Mouse (Mus musculus) midbrain, embryonic 14.5 days (tissue): Measurements from ENCODE around the gene Mex3a. TPM values are rescaled to one million over a fixed set of nuclear protein-coding genes. Genes with fewer than 3 reads are reported as not detected.

Experiments
- ATAC-seq: fragments of 200-750 bp; cut with Nextera tagmentation; 2 replicates; pipeline ENCODE4 v1.8.0; 2017; ENCODE audit warnings: moderate number of reproducible peaks, moderate library complexity; ENCODE audit not compliant: low FRiP score, low TSS enrichment
- DNase-seq: peaks from one replicate; pipeline ENCODE4 v3.0.0-alpha.2; 2015
- H3K27ac ChIP-seq: fragments of 300-500 bp; sonication (generic); replicated peaks from 2 replicates; pipeline ENCODE4 v1.5.1; 2014; ENCODE audit warnings: mild to moderate bottlenecking, low read depth, low read length, moderate library complexity
- H3K27me3 ChIP-seq: fragments of 300-500 bp; sonication (generic); 2 replicates; pipeline ENCODE4 v1.6.1; 2014; ENCODE audit warnings: low read length, control low read depth, mixed read lengths; ENCODE audit not compliant: control insufficient read depth, insufficient read depth
- H3K36me3 ChIP-seq: fragments of 300-500 bp; sonication (generic); 2 replicates; pipeline ENCODE4 v1.6.1; 2014; ENCODE audit warnings: low read length, control low read depth; ENCODE audit not compliant: control insufficient read depth, insufficient read depth
- H3K4me1 ChIP-seq: fragments of 300-500 bp; sonication (generic); 2 replicates; pipeline ENCODE4 v1.6.1; 2014; ENCODE audit warnings: mild to moderate bottlenecking, antibody characterized with exemption, low read length, control low read depth; ENCODE audit not compliant: control insufficient read depth, insufficient read depth
- H3K4me2 ChIP-seq: fragments of 300-500 bp; sonication (generic); 2 replicates; pipeline ENCODE4 v1.6.1; 2014; ENCODE audit warnings: mild to moderate bottlenecking, low read length, moderate library complexity
- H3K4me3 ChIP-seq: fragments of 300-500 bp; sonication (generic); replicated peaks from 2 replicates; pipeline ENCODE4 v1.5.1; 2014; ENCODE audit warnings: low read depth, low read length
- H3K9ac ChIP-seq: fragments of 300-500 bp; sonication (generic); replicated peaks from 2 replicates; pipeline ENCODE4 v1.6.1; 2014; ENCODE audit warnings: mild to moderate bottlenecking, low read length, moderate library complexity
- H3K9me3 ChIP-seq: fragments of 300-500 bp; sonication (generic); 2 replicates; pipeline ENCODE4 v1.6.1; 2016; ENCODE audit warnings: low read length, control low read depth, mixed read lengths; ENCODE audit not compliant: control insufficient read depth
- WGBS: fragments of 180-500 bp; shearing (Covaris S2); extraction: QIAGEN DNeasy Blood & Tissue Kit; methylation state at CpG from one replicate; pipeline ENCODE4 v1.1.7; 2014; 5-methylcytosine and 5-hydroxymethylcytosine counted together
- microRNA counts: library from miRNA; unstranded; fragments of <30 nt; microRNA quantifications from one replicate; lab custom pipeline; 2016
- microRNA-seq: library from miRNA; unstranded; fragments of <30 nt; microRNA quantifications from one replicate; pipeline ENCODE4, GENCODE M21; 2016
- polyA plus RNA-seq: library from polyadenylated mRNA; unstranded; fragments of >200 nt; fragmentation: Nextera tagmentation; extraction: Ambion mirVana; gene quantifications from 2 replicates; pipeline ENCODE4 v1.2.1, GENCODE M21; 2014

The Mex3a gene
- polyA plus RNA-seq, 1 experiment from 2014 or later = 51.8 TPM

GRCm38 (mm10) chr3:88586640-88587039 is 54.4 kb downstream of the Mex3a start:
- no peaks in the 10 kb centered on the region for H3K4me1 ChIP-seq
- 96% methylated on average over 5 of the region's 5 CpGs for WGBS
- H3K9me3 ChIP-seq = no peaks in the 10 kb centered on the region

GRCm38 (mm10) chr3:88590246-88590645 is 58.1 kb downstream of the Mex3a start:
- no peak overlapping the region for H3K9ac ChIP-seq
- no peaks in the 10 kb centered on the region for H3K4me1 ChIP-seq
- H3K27me3 ChIP-seq = no peaks in the 10 kb centered on the region
- no peaks in the 10 kb centered on the region for H3K9me3 ChIP-seq
- H3K4me3 ChIP-seq = no peak overlapping the region
- WGBS = 28% methylated on average over 5 of the region's 5 CpGs
- no peak for DNase-seq
- no peak overlapping the region for H3K27ac ChIP-seq
- ATAC-seq = no peak
- no peak overlapping the region for H3K4me2 ChIP-seq
- peaks cover 37% of the 10 kb centered on the region for H3K36me3 ChIP-seq

More at GRCm38 (mm10) chr3:88586640-88587039, 54.4 kb downstream of the Mex3a start:
- no peak overlapping the region for H3K27ac ChIP-seq
- H3K36me3 ChIP-seq = peaks cover 62% of the 10 kb centered on the region
- H3K27me3 ChIP-seq = no peaks in the 10 kb centered on the region
- DNase-seq = no peak
- no peak overlapping the region for H3K4me3 ChIP-seq
- no peak for ATAC-seq
- no peak overlapping the region for H3K9ac ChIP-seq
- no peak overlapping the region for H3K4me2 ChIP-seq

MicroRNA genes within 50 kb of the gene (microRNA counts, 519-probe panel; counts per million panel counts)
- microRNA mmu-miR-1905 (lab: Ali Mortazavi, UCI) = not detected

Small RNAs within 50 kb of the gene (microRNA-seq; reads per million reads assigned to microRNA genes)
- gene Mir1905 = not detected

Other genes with a start within 250 kb of the Mex3a start
- gene Gm38392, start 245.2 kb upstream of the Mex3a start, polyA plus RNA-seq = not detected in 2 replicates
- gene Tsacc, start 235.4 kb upstream of the Mex3a start, polyA plus RNA-seq = 8.0 and 8.1 TPM in 2 replicates
- gene Cct3, start 235.3 kb upstream of the Mex3a start, polyA plus RNA-seq = 444 and 493 TPM in 2 replicates
- gene Glmp, start 207.4 kb upstream of the Mex3a start, polyA plus RNA-seq = 56.6 and 64.3 TPM in 2 replicates
- gene Tmem79, start 196.2 kb upstream of the Mex3a start, polyA plus RNA-seq = 1.2 and 1.7 TPM in 2 replicates
- 50.9 and 57.0 TPM in 2 replicates for gene Smg5, start 196.1 kb upstream of the Mex3a start, polyA plus RNA-seq
- gene Paqr6, start 167.8 kb upstream of the Mex3a start, polyA plus RNA-seq = 0.63 and 1.6 TPM in 2 replicates
- not detected in 2 replicates for gene Bglap3, start 159.7 kb upstream of the Mex3a start, polyA plus RNA-seq
- gene Bglap2, start 153.7 kb upstream of the Mex3a start, polyA plus RNA-seq = not detected in 2 replicates
- 0.66 TPM in 1 of 2 replicates, not detected in the other for gene Bglap, start 147.9 kb upstream of the Mex3a start, polyA plus RNA-seq
- 24.9 and 28.3 TPM in 2 replicates for gene Pmf1, start 122.1 kb upstream of the Mex3a start, polyA plus RNA-seq
- gene Slc25a44, start 107.3 kb upstream of the Mex3a start, polyA plus RNA-seq = 34.1 and 38.0 TPM in 2 replicates
- gene Sema4a, start 71.2 kb upstream of the Mex3a start, polyA plus RNA-seq = 28.8 and 32.1 TPM in 2 replicates
- gene Lmna, start 22.4 kb upstream of the Mex3a start, polyA plus RNA-seq = 31.0 and 34.3 TPM in 2 replicates
- gene Rab25, start 15.9 kb downstream of the Mex3a start, polyA plus RNA-seq = not detected in 2 replicates
- gene Lamtor2, start 20.7 kb downstream of the Mex3a start, polyA plus RNA-seq = 93.4 and 154 TPM in 2 replicates
- gene Ubqln4, start 21.4 kb downstream of the Mex3a start, polyA plus RNA-seq = 42.4 and 47.8 TPM in 2 replicates
- 110 and 114 TPM in 2 replicates for gene Ssr2, start 43.5 kb downstream of the Mex3a start, polyA plus RNA-seq
- 122 and 134 TPM in 2 replicates for gene Arhgef2, start 73.6 kb downstream of the Mex3a start, polyA plus RNA-seq
- not detected in 2 replicates for gene Rxfp4, start 120.7 kb downstream of the Mex3a start, polyA plus RNA-seq
- 68.2 and 91.0 TPM in 2 replicates for gene Khdc4, start 153.4 kb downstream of the Mex3a start, polyA plus RNA-seq
- gene Rit1, start 184.4 kb downstream of the Mex3a start, polyA plus RNA-seq = 56.5 and 57.4 TPM in 2 replicates
- 169 and 199 TPM in 2 replicates for gene Syt11, start 242.8 kb downstream of the Mex3a start, polyA plus RNA-seq